Mouse (Mus musculus) ES-Bruce4 (cell line): ENCODE data around the gene Gm13088. TPM values are rescaled to one million over a fixed set of nuclear protein-coding genes. Genes with fewer than 3 reads are reported as not detected.
"Not testable (repeated sequence)": the region's sequence is repeated elsewhere in the genome, so short reads cannot be mapped to it uniquely, and the experiment has no call there.

Experiments
- H3K27ac ChIP-seq: 2 replicates; pipeline ENCODE4 v1.5.1; 2012; ENCODE audit warnings: low read length, inconsistent platforms; ENCODE audit not compliant: insufficient read depth
- H3K27me3 ChIP-seq: 2 replicates; pipeline ENCODE4 v1.6.1; 2012; ENCODE audit warnings: mild to moderate bottlenecking, low read length, inconsistent platforms; ENCODE audit not compliant: control insufficient read depth, poor library complexity, insufficient read depth, severe bottlenecking
- H3K36me3 ChIP-seq: 2 replicates; pipeline ENCODE4 v1.6.1; 2012; ENCODE audit warnings: inconsistent platforms, mild to moderate bottlenecking, low read length, moderate library complexity; ENCODE audit not compliant: control insufficient read depth, poor library complexity, insufficient read depth, severe bottlenecking
- H3K4me1 ChIP-seq: one replicate; pipeline ENCODE4 v1.8.1; 2011; ENCODE audit warnings: low read length; ENCODE audit not compliant: control insufficient read depth, insufficient read depth
- H3K4me3 ChIP-seq: 2 replicates; pipeline ENCODE4 v1.5.1; 2011; ENCODE audit warnings: low read depth, mild to moderate bottlenecking, low read length
- H3K9ac ChIP-seq: 2 replicates; pipeline ENCODE4 v1.6.1; 2012; ENCODE audit warnings: low read depth, mild to moderate bottlenecking, inconsistent platforms; ENCODE audit not compliant: poor library complexity, severe bottlenecking
- H3K9me3 ChIP-seq: replicated peaks from 2 replicates; pipeline ENCODE4 v1.6.1; 2012; ENCODE audit warnings: mild to moderate bottlenecking, low read length, inconsistent platforms; ENCODE audit not compliant: control insufficient read depth, poor library complexity, insufficient read depth, severe bottlenecking
- CTCF ChIP-seq: IDR thresholded peaks from one replicate; pipeline ENCODE4 v1.8.1; 2011; ENCODE audit warnings: low read depth, low read length
- EP300 ChIP-seq: IDR thresholded peaks from 2 replicates; pipeline ENCODE4 v1.6.1; 2011; ENCODE audit warnings: low read depth, low read length; ENCODE audit not compliant: insufficient read depth
- POLR2A ChIP-seq: IDR thresholded peaks from one replicate; pipeline ENCODE4 v1.8.1; 2011; ENCODE audit warnings: low read length; ENCODE audit not compliant: insufficient read depth
- polyA plus RNA-seq: library from polyadenylated mRNA; stranded (reverse); fragments of >200 nt; gene quantifications from 2 replicates; pipeline ENCODE4 v1.2.4, GENCODE M21; 2011; ENCODE audit warnings: low read depth; ENCODE audit not compliant: missing spikeins, insufficient read depth, insufficient read length

Gm13088 gene
- not detected in 2 replicates for polyA plus RNA-seq

- not testable (repeated sequence) for H3K9me3 ChIP-seq
Observed at GRCm38 (mm10) chr4:143657146-143657545, at the start of gene Gm13088. Gm13088 (minus strand) TSS chr4:143657246.

GRCm38 (mm10) chr4:143702611-143703010, 45.6 kb upstream of the Gm13088 start, which contains the start of gene Gm13089:
Gm13089 (minus strand) TSS chr4:143702711.
- TF ChIP-seq POLR2A = no peak
- no peak for TF ChIP-seq CTCF
- no peak for TF ChIP-seq EP300
- Histone ChIP-seq H3K9me3 (peaks cover 4% of the 10 kb centered on the region; the same call in 1 of the 2 replicates), H3K4me1 (no peaks in the 10 kb centered on the region), H3K36me3 (no peaks in the 10 kb centered on the region), H3K27ac (no peak within 1 kb of the TSS), H3K4me3 (no peak within 1 kb of the TSS), H3K9ac (no peak within 1 kb of the TSS), H3K27me3 (no peaks in the 10 kb centered on the region)

More at GRCm38 (mm10) chr4:143657146-143657545, at the start of gene Gm13088:
- H3K9ac ChIP-seq, H3K36me3 ChIP-seq, H3K4me3 ChIP-seq, H3K27me3 ChIP-seq, H3K4me1 ChIP-seq, H3K27ac ChIP-seq: not testable (repeated sequence)

GRCm38 (mm10) chr4:143618101-143618500, 38.9 kb downstream of the Gm13088 start:
- H3K9me3 ChIP-seq, H3K27me3 ChIP-seq, H3K27ac ChIP-seq, H3K36me3 ChIP-seq, H3K9ac ChIP-seq, H3K4me3 ChIP-seq, H3K4me1 ChIP-seq: not testable (repeated sequence)

GRCm38 (mm10) chr4:143614703-143615102, 42.3 kb downstream of the Gm13088 start, which contains the start of gene Gm13083:
Gm13083 (plus strand) TSS chr4:143615003.
- H3K27ac ChIP-seq, H3K36me3 ChIP-seq, H3K4me1 ChIP-seq, H3K27me3 ChIP-seq, H3K4me3 ChIP-seq, H3K9me3 ChIP-seq, H3K9ac ChIP-seq: not testable (repeated sequence)

GRCm38 (mm10) chr4:143611927-143612326, 45.1 kb downstream of the Gm13088 start:
- H3K9ac ChIP-seq, H3K27ac ChIP-seq, H3K36me3 ChIP-seq, H3K9me3 ChIP-seq, H3K4me1 ChIP-seq, H3K4me3 ChIP-seq, H3K27me3 ChIP-seq: not testable (repeated sequence)

Other genes with a start within 250 kb of the Gm13088 start
- 15.5 and 21.7 TPM in 2 replicates for gene Pramef8, start 244.8 kb downstream of the Gm13088 start, polyA plus RNA-seq
- not detected in 2 replicates for gene Oog4, start 206.9 kb downstream of the Gm13088 start, polyA plus RNA-seq
- 0.28 and 0.53 TPM in 2 replicates for gene Gm13043, start 145.9 kb downstream of the Gm13088 start, polyA plus RNA-seq
- not detected in 2 replicates for gene Gm13040, start 121.3 kb downstream of the Gm13088 start, polyA plus RNA-seq
- gene BC080695, start 105.5 kb downstream of the Gm13088 start, polyA plus RNA-seq = not detected in 2 replicates
- gene Gm13057, start 105.5 kb downstream of the Gm13088 start, polyA plus RNA-seq = not detected in 2 replicates
- not detected in 2 replicates for gene Gm13083, start 42.2 kb downstream of the Gm13088 start, polyA plus RNA-seq
- not detected in 2 replicates for gene Gm13089, start 45.5 kb upstream of the Gm13088 start, polyA plus RNA-seq
- not detected in 2 replicates for gene Gm13078, start 62.2 kb upstream of the Gm13088 start, polyA plus RNA-seq
- gene Gm13023, start 132.1 kb upstream of the Gm13088 start, polyA plus RNA-seq = not detected in 2 replicates
- not detected in 2 replicates for gene Gm13084, start 158.8 kb upstream of the Gm13088 start, polyA plus RNA-seq
- gene Gm13103, start 189.3 kb upstream of the Gm13088 start, polyA plus RNA-seq = not detected in 2 replicates
- not detected in 2 replicates for gene Pramef6, start 243.1 kb upstream of the Gm13088 start, polyA plus RNA-seq